Comparison of ENCODE assay signal across 14 mouse cellular contexts in genomic region chr7:111785478-111785877, GRCm38 (mm10). TPM values are rescaled to one million over a fixed set of nuclear protein-coding genes. Genes with fewer than 3 reads are reported as not detected.
DNase-seq lines count a peak whose midpoint lies in the region; ATAC-seq and TF ChIP-seq lines count a peak whose summit lies in the region.
"Had no signal": no experiment of that assay in that cellular context is flagged by ENCODE, and none has a peak within 500 bp of the region (broad histone marks: within the 10 kb centered on the region; RNA-seq: fewer than 3 reads in every experiment).

No protein-coding gene starts in this region.

- no peaks in the 10 kb centered on the region; the same call in 1 of the 2 replicates for H3K27me3 ChIP-seq in hindbrain, embryonic 16.5 days (replicated peaks; ENCODE audit: control insufficient read depth, insufficient read depth, low read length)
- H3K27me3 ChIP-seq in hindbrain, embryonic 11.5 days (ENCODE audit: control insufficient read depth, insufficient read depth, low read length), result peaks cover 2% of the 10 kb centered on the region; the same call in 1 of the 2 replicates
- H3K27me3 ChIP-seq in heart, adult 2 months (ENCODE audit: control insufficient read depth, insufficient read depth, low read length), result no peaks in the 10 kb centered on the region
- H3K27me3 ChIP-seq: Patski had no signal

- intact Hi-C loops in heart, adult 2 months (cut with DNase I), result loop anchor here (10.0 kb wide), 1 partner anchor 601 kb away; no protein-coding TSS in a partner anchor

- WGBS in hindbrain, embryonic 16.5 days, result 65% methylated on average over 8 of the region's 8 CpGs
- WGBS in hindbrain, embryonic 11.5 days, result 75% methylated on average over 8 of the region's 8 CpGs
- 91% methylated on average over 8 of the region's 8 CpGs for WGBS in heart, adult 2 months

- no peak overlapping the region for H3K4me3 ChIP-seq in hindbrain, embryonic 16.5 days (ENCODE audit: low read length)
- no peak overlapping the region for H3K4me3 ChIP-seq in hindbrain, embryonic 11.5 days (ENCODE audit: low read depth, low read length)
- no peak overlapping the region for H3K4me3 ChIP-seq in heart, adult 2 months

- H3K27ac ChIP-seq in hindbrain, embryonic 16.5 days (ENCODE audit: low read depth, low read length), result no peak overlapping the region
- H3K27ac ChIP-seq in hindbrain, embryonic 11.5 days (ENCODE audit: low read depth, low read length), result no peak overlapping the region
- no peak overlapping the region for H3K27ac ChIP-seq in heart, adult 2 months
- H3K27ac ChIP-seq: liver, embryonic 14.5 days; macrophage had no signal

- no peak overlapping the region for H3K9ac ChIP-seq in hindbrain, embryonic 16.5 days (ENCODE audit: low read depth, low read length)
- H3K9ac ChIP-seq in hindbrain, embryonic 11.5 days (ENCODE audit: low read depth, low read length), result no peak overlapping the region
- H3K9ac ChIP-seq in heart, adult 2 months (ENCODE audit: low read depth, low read length), result no peak overlapping the region
- H3K9ac ChIP-seq: liver, embryonic 14.5 days had no signal

- no peaks in the 10 kb centered on the region for H3K4me1 ChIP-seq in hindbrain, embryonic 16.5 days (ENCODE audit: control insufficient read depth, insufficient read depth, low read depth, low read length)
- no peaks in the 10 kb centered on the region for H3K4me1 ChIP-seq in hindbrain, embryonic 11.5 days (replicated peaks; ENCODE audit: control insufficient read depth, insufficient read depth, low read length)
- H3K4me1 ChIP-seq in heart, adult 2 months (ENCODE audit: control insufficient read depth, insufficient read depth, low read length), result peaks cover 4% of the 10 kb centered on the region

- no peaks in the 10 kb centered on the region for H3K79me2 ChIP-seq in heart, adult 2 months (replicated peaks; ENCODE audit: control insufficient read depth, insufficient read depth, low read length)

- no peak for TF ChIP-seq CTCF in heart, adult 2 months (IDR thresholded peaks at IDR 0.05)

- DNase-seq in hindbrain, embryonic 11.5 days (ENCODE audit: low spot score), result no peak
- DNase-seq in frontal cortex, postnatal 14 days (ENCODE audit: low spot score in 2 of 2), result peak; percentile 22 to 60
- DNase-seq in layer of hippocampus, postnatal 36 days, result peak; percentile 76 to 82
- DNase-seq in right cerebral cortex, postnatal 14 days, result peak; percentile 17
- no peak for DNase-seq in neural tube, embryonic 10.5 days (ENCODE audit: extremely low spot score, low spot score)
- DNase-seq in heart, adult 2 months, result no peak
- DNase-seq: adrenal gland, adult 2 months; heart, postnatal 14 days; thymus, postnatal 36 days had no signal

- H3K36me3 ChIP-seq in hindbrain, embryonic 16.5 days (ENCODE audit: control insufficient read depth, insufficient read depth, low read length), result no peaks in the 10 kb centered on the region
- no peaks in the 10 kb centered on the region for H3K36me3 ChIP-seq in hindbrain, embryonic 11.5 days (ENCODE audit: control insufficient read depth, insufficient read depth, low read length)
- H3K36me3 ChIP-seq in heart, adult 2 months (ENCODE audit: control insufficient read depth, insufficient read depth, low read length), result no peaks in the 10 kb centered on the region

- no peak overlapping the region for H3K4me2 ChIP-seq in hindbrain, embryonic 16.5 days (ENCODE audit: low read length)
- H3K4me2 ChIP-seq in hindbrain, embryonic 11.5 days (replicated peaks; ENCODE audit: low read depth, low read length), result no peak overlapping the region

- TF ChIP-seq EP300 in heart, adult 2 months (IDR thresholded peaks at IDR 0.05; ENCODE audit: insufficient read depth, low read depth, low read length), result no peak

- TF ChIP-seq POLR2A in heart, adult 2 months (IDR thresholded peaks at IDR 0.05; ENCODE audit: insufficient read depth, low read depth, low read length), result no peak

- H3K9me3 ChIP-seq in hindbrain, embryonic 16.5 days (ENCODE audit: control insufficient read depth, low read length), result no peaks in the 10 kb centered on the region
- H3K9me3 ChIP-seq in hindbrain, embryonic 11.5 days (ENCODE audit: control insufficient read depth, low read length), result no peaks in the 10 kb centered on the region

- peak; percentile 48; the same call in 1 of the 2 replicates for ATAC-seq in hindbrain, embryonic 16.5 days
- no peak for ATAC-seq in hindbrain, embryonic 11.5 days (ENCODE audit: low FRiP score)
- ATAC-seq: CD4-positive, CD25-positive, alpha-beta regulatory T cell, adult 4 months; Patski had no signal

RNA-seq across cellular contexts. Expression of gene Galnt18, which starts 5.7 kb away (rescaled TPM):
- 18.6 and 20.9 TPM in 2 replicates for polyA plus RNA-seq in hindbrain, embryonic 16.5 days (2015; fragmentation: Nextera tagmentation; extraction: Ambion mirVana)
- polyA plus RNA-seq in hindbrain, embryonic 11.5 days (2014; fragmentation: Nextera tagmentation; extraction: Ambion mirVana), result 4.1 and 5.2 TPM in 2 replicates
- total RNA-seq in layer of hippocampus, postnatal 36 days (2021), result 10 to 100 TPM; 53.8 to 55.0 TPM
- 10 to 100 TPM; 11.4 to 13.6 TPM for total RNA-seq in heart, adult 2 months (2021)
- polyA plus RNA-seq in heart, adult 2 months (2012; rRNA removed), result 12.1 and 16.6 TPM in 2 replicates
- polyA plus RNA-seq: CD4-positive, CD25-positive, alpha-beta regulatory T cell, adult 4 months; macrophage had no signal

Comparison
In these comparisons a context has a peak if more than half of its experiments do, and no peak if none do; other contexts are left out.
1. DNase-seq: peak in frontal cortex, postnatal 14 days (2 of 2), layer of hippocampus, postnatal 36 days (2 of 2) and right cerebral cortex, postnatal 14 days (single experiment); none in hindbrain, embryonic 11.5 days (single experiment), neural tube, embryonic 10.5 days (single experiment) and heart, adult 2 months (0 of 2).